Mouse (Mus musculus): ENCODE results near the gene Gm14412.
"Not testable (repeated sequence)": the region's sequence is repeated elsewhere in the genome, so short reads cannot be mapped to it uniquely, and the experiment has no call there.

Gene Gm14412

DNA sequence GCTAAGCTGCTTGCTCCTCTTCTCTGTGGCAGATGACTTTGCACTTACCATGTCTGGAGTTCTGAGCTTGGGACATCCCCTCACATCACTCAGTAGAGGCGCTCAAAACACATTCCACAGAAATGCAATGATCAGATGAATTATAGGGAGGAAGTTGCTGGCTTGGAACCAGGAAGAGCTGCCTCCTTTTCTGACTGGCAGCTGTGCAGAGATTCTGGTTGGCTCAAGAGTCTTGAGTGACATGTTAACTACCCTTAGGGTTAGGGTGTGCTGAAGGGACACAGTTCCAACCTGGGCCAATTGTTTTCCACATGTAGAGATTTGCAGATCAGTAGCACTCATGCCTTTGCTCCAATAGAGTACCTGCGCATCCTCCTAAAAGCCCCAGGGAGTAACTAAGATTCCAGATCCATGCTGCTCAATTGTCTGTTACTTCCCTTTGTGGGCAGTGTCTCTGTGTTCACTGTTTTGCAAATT is at the start of gene Gm14412:
Gene Gm14412 (minus strand): TSS at position 51 of the 477 bp plus-strand sequence.
- DNase-seq (ENCODE audit: low read depth, low spot score): not testable (repeated sequence)

GRCm38 (mm10) chr2:177329661-177330292 is 5.7 kb upstream of the Gm14412 start:
- not testable (repeated sequence) for DNase-seq (ENCODE audit: low read depth, low spot score)

- DNase-seq (ENCODE audit: low read depth, low spot score): not testable (repeated sequence)
Observed at GRCm38 (mm10) chr2:177321361-177321760, 2.7 kb downstream of the Gm14412 start.

- not testable (repeated sequence) for DNase-seq (ENCODE audit: low read depth, low spot score)
Observed at GRCm38 (mm10) chr2:177320786-177321320, 3.3 kb downstream of the Gm14412 start.

GRCm38 (mm10) chr2:177318996-177319395 is 5.1 kb downstream of the Gm14412 start:
- DNase-seq (ENCODE audit: low read depth, low spot score): no peak

DNA sequence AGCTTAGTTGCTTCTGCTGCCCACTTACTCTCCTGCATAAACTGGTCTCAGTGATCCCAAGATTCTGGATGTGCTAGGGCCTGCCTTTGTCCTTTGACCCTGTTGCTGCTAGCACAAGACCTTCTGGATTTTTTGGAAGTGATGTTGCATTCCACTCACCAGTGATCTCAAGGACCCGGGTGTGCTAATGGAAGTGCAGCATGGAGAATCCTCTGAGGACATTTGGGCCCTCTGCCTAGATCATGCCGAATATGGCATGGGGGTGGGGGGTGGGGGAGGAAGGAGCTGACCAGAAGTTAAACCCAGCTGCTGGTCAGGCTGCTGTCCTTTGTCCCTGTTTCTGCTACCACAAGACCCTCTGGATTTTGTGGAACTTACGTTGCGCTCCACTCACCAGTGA is 14.5 kb downstream of the Gm14412 start:
- DNase-seq (ENCODE audit: low read depth, low spot score): not testable (repeated sequence)

- DNase-seq (ENCODE audit: low read depth, low spot score): not testable (repeated sequence)
Observed at GRCm38 (mm10) chr2:177304980-177305379, 19.1 kb downstream of the Gm14412 start.

DNA sequence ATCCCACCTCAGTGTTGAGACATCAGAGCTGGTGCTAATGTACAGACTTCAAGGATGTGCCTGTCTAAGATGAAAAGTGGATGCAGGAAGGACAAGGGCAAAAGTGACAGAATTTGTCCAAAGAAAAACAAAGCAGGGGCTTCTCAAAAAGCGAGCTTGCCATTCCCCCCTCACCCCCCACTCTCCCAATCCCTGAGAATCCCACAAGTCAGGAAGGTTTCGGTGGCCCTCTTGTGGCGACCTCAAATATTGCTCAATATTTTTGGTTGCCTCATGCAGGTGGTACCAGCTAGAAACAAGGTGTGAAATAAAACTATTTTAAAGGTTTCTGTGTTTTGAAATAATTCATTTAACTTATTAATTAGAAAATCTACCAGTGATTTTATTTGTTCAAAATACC is 40.4 kb downstream of the Gm14412 start:
- DNase-seq (ENCODE audit: low read depth, low spot score): not testable (repeated sequence)

- not testable (repeated sequence) for DNase-seq (ENCODE audit: low read depth, low spot score)
Observed at GRCm38 (mm10) chr2:177277754-177278153, 46.4 kb downstream of the Gm14412 start.

DNA sequence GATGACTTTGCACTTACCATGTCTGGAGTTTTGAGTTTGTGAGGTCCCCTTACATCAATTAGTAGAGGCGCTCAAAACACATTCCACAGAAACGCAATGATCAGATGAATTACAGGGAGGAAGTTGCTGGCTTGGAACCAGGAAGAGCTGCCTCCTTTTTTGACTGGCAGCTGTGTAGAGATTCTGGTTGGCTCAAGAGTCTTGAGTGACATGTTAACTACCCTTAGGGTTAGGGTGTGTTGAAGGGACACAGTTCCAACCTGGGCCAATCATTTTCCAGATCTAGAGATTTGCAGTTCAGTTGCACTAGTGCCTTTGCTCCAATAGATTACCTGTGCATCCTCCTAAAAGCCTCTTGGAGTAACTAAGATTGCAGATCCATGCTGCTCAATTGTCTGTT is 51.9 kb downstream of the Gm14412 start:
- DNase-seq (ENCODE audit: low read depth, low spot score): not testable (repeated sequence)

DNA sequence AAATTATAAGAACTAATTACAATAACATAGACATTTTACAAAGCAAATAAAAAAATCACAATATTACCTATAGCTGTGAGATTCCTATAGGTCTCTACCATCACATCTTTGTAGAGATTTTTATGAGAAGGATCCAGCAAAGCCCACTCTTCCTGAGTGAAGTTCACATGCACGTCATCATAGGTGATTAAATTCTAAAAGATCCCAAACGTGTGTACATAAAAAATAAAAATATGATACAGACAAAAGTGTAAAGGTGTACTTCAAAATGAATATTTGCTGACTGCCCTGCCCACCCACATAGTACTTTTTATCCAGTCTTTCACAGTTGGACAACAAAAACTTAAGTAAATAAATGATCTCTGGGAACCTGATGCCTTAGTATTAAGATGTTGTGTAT is 57.2 kb downstream of the Gm14412 start, which contains the start of gene Gm14409:
Gene Gm14409 (minus strand): TSS at position 101 of the 400 bp plus-strand sequence.
- DNase-seq (ENCODE audit: low read depth, low spot score): not testable (repeated sequence)
